10 mouse cellular contexts compared by ENCODE assay signal in the genomic region with DNA sequence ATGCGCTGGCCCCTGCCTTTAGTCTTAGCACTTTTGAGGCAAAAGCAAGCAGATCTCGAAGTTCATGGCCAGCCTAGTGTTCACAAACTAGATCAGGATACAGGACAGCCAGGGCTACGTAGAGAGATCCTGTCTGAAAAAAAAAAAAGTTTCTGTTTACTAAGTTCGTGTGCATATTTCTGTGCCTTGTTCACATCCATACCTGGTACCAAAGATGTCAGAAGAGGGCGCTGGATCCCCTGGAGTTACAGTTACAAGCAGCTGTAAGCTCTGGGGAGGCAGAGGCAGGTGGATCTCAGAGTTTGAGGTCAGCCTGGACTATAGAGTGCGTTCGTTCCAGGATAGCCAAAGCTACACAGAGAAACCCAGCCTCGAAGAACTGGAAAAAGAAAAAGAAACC. TPM values are rescaled to one million over a fixed set of nuclear protein-coding genes. Genes with fewer than 3 reads are reported as not detected.
A peak's percentile ranks its signal among the peaks of the same experiment; 100 is the strongest.
DNase-seq lines count a peak whose midpoint lies in the region; ATAC-seq and TF ChIP-seq lines count a peak whose summit lies in the region.
"Had no signal": no experiment of that assay in that cellular context is flagged by ENCODE, and none has a peak within 500 bp of the region (broad histone marks: within the 10 kb centered on the region; RNA-seq: fewer than 3 reads in every experiment).

No protein-coding gene starts in this region.

- peak; percentile 45 for ATAC-seq in activated CD4-positive, CD25-positive, alpha-beta regulatory T cell, adult 4 months
- ATAC-seq in liver, embryonic 11.5 days (replicated peaks; ENCODE audit: low FRiP score): no peak
- ATAC-seq: Patski had no signal

- H3K9ac ChIP-seq in liver, embryonic 11.5 days (ENCODE audit: low read depth, low read length): no peak overlapping the region

- no peak overlapping the region for H3K4me3 ChIP-seq in kidney, adult 2 months (ENCODE audit: insufficient read depth, low read depth, low read length)
- H3K4me3 ChIP-seq in liver, embryonic 11.5 days (ENCODE audit: low read depth, low read length): no peak overlapping the region; the same call in 1 of the 2 replicates
- no peak overlapping the region for H3K4me3 ChIP-seq in cerebellum, adult 2 months (replicated peaks; ENCODE audit: insufficient read depth, low read depth, low read length)
- H3K4me3 ChIP-seq: erythroblast, embryonic 14.5 days had no signal

- H3K9me3 ChIP-seq in liver, embryonic 11.5 days (ENCODE audit: control insufficient read depth, low read length): no peaks in the 10 kb centered on the region

- intact Hi-C loops in left cerebral cortex, postnatal 36 days (cut with DNase I): loop anchor here (1.0 kb wide), 1 partner anchor 17 kb away; no protein-coding TSS in a partner anchor

- no peak overlapping the region for H3K27ac ChIP-seq in kidney, adult 2 months (ENCODE audit: insufficient read depth, low read depth, low read length)
- H3K27ac ChIP-seq in liver, embryonic 11.5 days (ENCODE audit: low read depth, low read length): no peak overlapping the region
- H3K27ac ChIP-seq in cerebellum, adult 2 months (ENCODE audit: insufficient read depth, low read length): no peak overlapping the region

- no peaks in the 10 kb centered on the region for H3K36me3 ChIP-seq in kidney, adult 2 months (ENCODE audit: control insufficient read depth, insufficient read depth, low read length)
- H3K36me3 ChIP-seq in liver, embryonic 11.5 days (ENCODE audit: control insufficient read depth, insufficient read depth, low read length): no peaks in the 10 kb centered on the region

- no peak for TF ChIP-seq POLR2A in kidney, adult 2 months (IDR thresholded peaks at IDR 0.05; ENCODE audit: low read depth, low read length)
- no peak for TF ChIP-seq POLR2A in cerebellum, adult 2 months (IDR thresholded peaks at IDR 0.05; ENCODE audit: borderline replicate concordance, insufficient read depth, low read length)

- peak overlapping the region; percentile 41 for H3K4me2 ChIP-seq in liver, embryonic 11.5 days

- DNase-seq in kidney, adult 2 months: no peak
- no peak for DNase-seq in kidney, adult 9 months
- peak; percentile 73 for DNase-seq in 416B (ENCODE audit: low read depth)
- no peak for DNase-seq in liver, embryonic 11.5 days (ENCODE audit: low spot score)
- DNase-seq in ovary, postnatal 36 days (ENCODE audit: low spot score): no peak
- no peak for DNase-seq in cerebellum, adult 2 months
- no peak for DNase-seq in left cerebral cortex, postnatal 36 days (ENCODE audit: low spot score in 2 of 2)

- H3K4me1 ChIP-seq in kidney, adult 2 months (ENCODE audit: control insufficient read depth, insufficient read depth, low read length): no peaks in the 10 kb centered on the region
- peaks cover 6% of the 10 kb centered on the region; the same call in 1 of the 2 replicates for H3K4me1 ChIP-seq in liver, embryonic 11.5 days (replicated peaks; ENCODE audit: control insufficient read depth, insufficient read depth, low read length)
- H3K4me1 ChIP-seq in cerebellum, adult 2 months (ENCODE audit: control insufficient read depth, insufficient read depth, low read length): no peaks in the 10 kb centered on the region

- H3K27me3 ChIP-seq in kidney, adult 2 months (replicated peaks; ENCODE audit: control insufficient read depth, insufficient read depth, low read length): no peaks in the 10 kb centered on the region
- peaks cover 12% of the 10 kb centered on the region for H3K27me3 ChIP-seq in liver, embryonic 11.5 days (replicated peaks; ENCODE audit: control insufficient read depth, insufficient read depth, low read length)
- no peaks in the 10 kb centered on the region for H3K27me3 ChIP-seq in cerebellum, adult 2 months (ENCODE audit: control insufficient read depth, insufficient read depth, low read length)

- peak; percentile 26; the same call in 1 of the 2 replicates for TF ChIP-seq CTCF in kidney, adult 2 months (conservative IDR thresholded peaks at IDR 0.05; ENCODE audit: insufficient read depth, insufficient read length, low read depth, low read length)
- TF ChIP-seq CTCF in cerebellum, adult 2 months (IDR thresholded peaks at IDR 0.05; ENCODE audit: borderline replicate concordance, insufficient read depth, low read depth, low read length): no peak

- WGBS in kidney, adult 2 months: 47% methylated on average over 8 of the region's 8 CpGs
- WGBS in liver, embryonic 11.5 days: 44% methylated on average over 8 of the region's 8 CpGs
- 59% methylated on average over 8 of the region's 8 CpGs for WGBS in cerebellum, adult 2 months

RNA-seq across cellular contexts. Expression of gene Pnpla1, which starts 24.6 kb away (rescaled TPM):
- 0.04 TPM in 1 of 2 replicates, not detected in the other for polyA plus RNA-seq in kidney, adult 2 months (2012; rRNA removed)
- not detected for polyA plus RNA-seq in activated CD4-positive, CD25-positive, alpha-beta regulatory T cell, adult 4 months (2017; shearing (Covaris generic))
- polyA plus RNA-seq in liver, embryonic 11.5 days (2014; fragmentation: Nextera tagmentation; extraction: Ambion mirVana): 0.05 TPM in 1 of 2 replicates, not detected in the other
- polyA plus RNA-seq in cerebellum, adult 2 months (2012; rRNA removed): 0.03 and 0.05 TPM in 2 replicates
- 1 to 10 TPM in 1 of 2 experiments, under 1 TPM in 1; 0.66 to 1.4 TPM for total RNA-seq in left cerebral cortex, postnatal 36 days (2021)
- polyA plus RNA-seq: erythroblast, embryonic 14.5 days; Patski had no signal

RNA-seq across cellular contexts. Expression of gene 4930539E08Rik, which starts 32.3 kb away (rescaled TPM):
- polyA plus RNA-seq in kidney, adult 2 months (2012; rRNA removed): 0.34 and 0.57 TPM in 2 replicates
- 1 to 10 TPM; 1.5 to 1.6 TPM for polyA plus RNA-seq in activated CD4-positive, CD25-positive, alpha-beta regulatory T cell, adult 4 months (2017; shearing (Covaris generic))
- polyA plus RNA-seq in liver, embryonic 11.5 days (2014; fragmentation: Nextera tagmentation; extraction: Ambion mirVana): 0.08 and 0.48 TPM in 2 replicates
- 0.36 and 0.74 TPM in 2 replicates for polyA plus RNA-seq in cerebellum, adult 2 months (2012; rRNA removed)
- 10 to 100 TPM; 12.2 to 15.4 TPM for total RNA-seq in left cerebral cortex, postnatal 36 days (2021)
- polyA plus RNA-seq: erythroblast, embryonic 14.5 days had no signal
